Mouse (Mus musculus) fat pad, adult 2 months (tissue): ENCODE results near the gene Ttyh2.

Experiments
- DNase-seq: peaks from one replicate; pipeline ENCODE4 v3.0.0-alpha.2; 2011; ENCODE audit warnings: low read depth, low spot score; ENCODE audit errors: extremely low read depth

Gene Ttyh2

DNA sequence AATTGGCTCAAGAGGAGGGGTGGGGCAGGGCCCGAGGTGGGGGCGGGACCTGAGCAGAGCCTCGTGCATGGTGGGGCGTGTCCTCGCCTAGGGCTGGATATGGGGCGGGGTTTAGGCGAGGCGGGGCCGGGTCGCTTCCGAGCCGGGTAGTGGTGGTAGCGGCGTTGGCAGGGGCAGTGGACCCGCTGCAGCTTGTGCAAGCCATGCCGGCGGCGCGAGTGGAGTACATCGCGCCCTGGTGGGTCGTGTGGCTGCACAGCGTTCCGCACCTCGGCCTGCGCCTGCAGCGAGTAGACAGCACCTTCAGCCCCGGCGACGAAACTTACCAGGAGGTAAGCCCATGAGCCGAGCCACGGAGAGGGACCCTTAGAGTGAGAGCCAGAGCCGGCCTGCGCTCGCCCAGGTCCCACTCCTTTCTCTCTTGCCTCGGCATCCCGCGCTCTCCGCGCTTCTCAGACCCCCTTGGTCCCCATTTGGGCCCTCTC lies at the start of gene Ttyh2:
TSS of gene Ttyh2 (plus strand) at position 91 of the 485 bp plus-strand sequence.
- DNase-seq: no peak

DNA sequence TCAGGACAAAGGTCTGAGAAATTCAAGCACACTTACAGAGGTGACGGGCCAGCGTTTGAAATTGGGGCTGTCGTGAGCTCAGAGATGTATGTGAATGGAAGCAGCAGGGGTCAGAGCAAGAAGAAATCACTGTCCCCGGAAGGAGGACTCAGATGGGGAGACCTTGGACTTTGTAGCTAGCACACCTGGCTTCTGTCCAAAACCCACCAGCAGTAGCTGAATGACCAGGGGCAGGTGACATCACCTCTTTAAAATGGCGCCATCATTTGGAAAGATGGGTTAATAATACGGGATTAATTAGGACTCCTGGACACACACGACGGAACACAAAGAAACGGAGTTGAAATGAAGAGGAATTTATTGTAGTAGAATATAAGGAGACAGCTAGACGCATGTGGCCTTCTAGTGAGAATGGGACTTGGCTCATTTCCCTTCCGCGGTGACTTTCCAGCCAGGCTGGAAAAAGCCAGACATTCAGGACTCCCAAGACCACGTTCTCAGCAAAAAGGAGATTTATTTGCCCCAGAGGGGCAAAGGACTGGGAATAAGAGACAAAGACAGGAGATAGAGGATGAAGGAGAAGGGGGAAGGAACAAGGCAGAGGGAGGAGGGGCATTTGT lies 49.0 kb upstream of the Ttyh2 start:
- DNase-seq: no peak

DNA sequence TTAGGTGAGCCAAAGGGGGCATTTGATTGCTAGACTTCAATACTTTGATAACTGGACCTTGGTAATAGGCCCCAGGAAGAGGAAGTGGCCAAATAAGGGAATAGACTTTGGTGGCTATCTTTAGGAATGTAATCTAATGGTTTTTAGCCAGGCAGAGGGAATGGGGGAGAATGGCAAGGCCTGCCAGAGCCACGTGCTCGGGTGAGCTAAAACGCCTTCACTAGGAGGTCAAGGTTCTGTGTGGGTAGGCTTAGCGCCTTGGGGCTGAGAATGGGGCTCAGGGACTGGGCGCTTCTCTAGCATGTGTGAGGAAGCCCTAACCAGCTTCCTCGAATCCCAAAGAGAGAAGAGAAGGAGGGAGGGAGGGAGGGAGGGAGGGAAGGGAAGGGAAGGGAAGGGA lies 48.2 kb upstream of the Ttyh2 start:
- no peak for DNase-seq

DNA sequence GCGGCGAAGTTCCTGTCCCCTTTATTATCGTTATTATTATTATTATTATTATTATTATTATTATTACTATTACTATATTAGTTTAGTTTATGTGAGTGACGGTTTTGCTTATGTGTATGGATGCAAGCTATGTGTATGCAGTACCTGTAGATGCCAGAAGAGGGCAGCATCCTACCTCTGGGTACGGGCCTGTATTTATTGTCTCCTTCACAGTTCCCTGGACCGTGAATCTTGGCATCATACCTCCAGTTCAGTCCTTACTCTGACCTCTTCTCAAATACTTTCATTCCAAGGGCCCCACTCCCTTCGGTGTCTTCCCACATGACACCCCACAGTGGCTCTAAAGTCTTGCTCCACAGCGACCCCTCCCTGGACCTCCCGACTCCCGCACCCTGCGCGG lies 47.2 kb upstream of the Ttyh2 start:
- no peak for DNase-seq

GRCm38 (mm10) chr11:114630044-114630443 lies 45.2 kb upstream of the Ttyh2 start:
- DNase-seq: no peak

DNA sequence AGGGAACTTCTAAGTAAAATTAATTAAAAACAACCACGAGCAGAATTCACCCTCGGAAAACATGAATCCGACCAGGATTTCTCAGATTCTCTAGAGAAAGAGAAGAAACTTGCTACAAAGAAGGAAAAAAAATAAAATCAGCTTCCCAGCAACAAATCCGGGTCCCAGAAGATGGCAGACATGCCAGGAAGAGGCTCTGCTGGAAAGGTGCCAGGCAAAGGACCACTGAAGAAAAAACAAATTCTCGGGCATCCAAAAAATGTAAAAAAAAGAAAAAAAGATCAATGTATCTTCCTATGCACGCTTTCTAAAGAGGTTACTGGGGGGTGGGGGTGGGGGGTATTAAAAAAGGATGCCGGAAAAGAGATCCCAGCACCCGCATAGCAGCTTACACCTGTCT lies 43.0 kb upstream of the Ttyh2 start:
- no peak for DNase-seq

DNA sequence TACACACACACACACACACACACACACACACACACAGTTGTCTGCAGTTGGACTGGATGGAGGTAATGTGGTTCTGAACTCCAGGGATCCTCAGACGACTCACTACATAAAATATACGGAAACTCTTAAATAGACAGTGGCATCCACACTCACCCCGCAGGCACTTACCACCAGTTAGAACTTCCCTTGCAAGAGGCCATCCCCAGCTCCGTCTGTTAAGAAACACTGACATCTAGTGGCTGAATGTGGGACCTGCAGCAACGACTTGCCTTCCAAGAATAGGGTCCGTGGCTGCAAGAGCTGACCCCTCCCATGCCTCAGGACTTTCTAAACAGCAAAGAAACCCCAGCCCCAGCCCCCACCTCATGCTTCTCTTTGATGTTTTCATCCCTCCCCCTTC lies 38.9 kb upstream of the Ttyh2 start:
- no peak for DNase-seq

DNA sequence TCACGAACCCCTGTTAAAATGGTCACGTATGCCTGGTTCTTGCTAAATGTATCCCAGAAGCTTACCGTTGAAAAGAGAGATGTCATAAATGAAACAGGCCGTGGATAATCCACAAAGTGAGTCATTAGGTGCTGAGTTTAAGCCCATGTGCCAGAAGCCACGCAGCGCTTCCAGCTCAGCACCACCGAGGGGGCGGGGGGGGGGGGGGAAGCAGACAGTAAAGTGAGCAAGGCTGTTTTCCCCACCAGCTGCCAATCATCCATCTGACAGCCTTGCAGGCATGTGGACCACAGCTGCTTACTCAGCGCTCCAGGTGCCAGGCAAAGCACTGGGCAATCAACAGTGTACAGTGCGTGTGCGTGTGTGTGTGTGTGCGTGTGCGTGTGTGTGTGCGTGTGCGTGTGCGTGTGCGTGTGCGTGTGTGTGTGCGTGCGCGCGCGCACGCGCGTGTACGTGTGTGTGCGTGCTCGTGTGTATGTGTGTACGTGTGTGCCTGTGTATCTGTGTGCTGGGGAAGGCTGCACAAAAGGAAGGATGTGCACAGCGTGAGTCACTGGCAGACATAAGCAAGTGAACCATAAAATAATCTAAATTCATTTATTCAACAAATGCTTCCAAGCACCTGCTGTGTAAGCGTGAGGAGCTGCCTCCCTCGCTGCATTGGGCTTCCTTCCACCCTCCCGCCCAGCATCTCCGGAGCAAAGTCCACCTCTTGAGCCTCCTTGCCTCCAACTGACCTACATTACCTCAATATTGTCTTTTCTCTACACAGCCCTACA lies 38.3 kb upstream of the Ttyh2 start:
- no peak for DNase-seq

- no peak for DNase-seq
Measured at GRCm38 (mm10) chr11:114638647-114639290, 36.5 kb upstream of the Ttyh2 start.

DNA sequence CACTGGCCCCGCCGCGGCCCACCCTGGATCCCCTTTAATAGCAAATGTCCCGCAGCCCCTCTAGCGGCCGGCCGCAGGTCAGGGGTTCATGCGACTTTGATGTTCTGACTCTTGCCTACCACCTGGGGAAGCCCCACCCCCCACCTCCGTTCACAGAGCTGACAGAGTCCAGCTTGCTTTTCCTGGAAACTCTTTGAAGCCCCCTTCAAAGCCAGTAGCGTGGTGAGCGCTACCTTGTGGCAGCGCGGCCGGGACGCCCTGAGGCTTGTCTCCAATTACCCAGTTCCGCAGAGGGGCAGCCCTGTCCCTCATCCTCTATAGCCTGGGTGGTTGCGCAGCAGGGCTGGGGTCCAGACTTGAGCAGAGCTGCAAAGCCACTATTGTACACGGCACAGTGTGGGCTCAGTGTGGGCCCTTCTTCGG lies 35.5 kb upstream of the Ttyh2 start:
- DNase-seq: no peak

DNA sequence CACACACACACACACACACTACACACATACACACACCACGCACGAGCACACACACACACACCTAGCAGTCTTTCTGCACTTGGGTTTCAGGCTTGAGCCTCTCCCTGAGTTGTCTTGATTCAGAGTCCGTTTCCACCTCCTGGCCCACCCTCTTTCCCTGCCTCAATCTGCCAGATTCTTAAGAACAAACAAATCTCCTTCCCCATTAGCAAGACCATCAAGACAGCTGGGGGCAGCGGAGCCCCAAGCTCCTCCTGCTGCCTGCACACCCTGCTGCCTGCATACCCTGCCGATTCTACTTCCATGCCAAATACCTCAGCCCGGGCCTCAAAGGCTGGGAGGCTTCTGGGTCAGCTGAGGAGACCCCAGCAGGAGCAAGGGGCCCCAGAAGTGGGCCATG lies 34.6 kb upstream of the Ttyh2 start:
- DNase-seq: no peak

GRCm38 (mm10) chr11:114641136-114641535 lies 34.1 kb upstream of the Ttyh2 start:
- DNase-seq: no peak

DNA sequence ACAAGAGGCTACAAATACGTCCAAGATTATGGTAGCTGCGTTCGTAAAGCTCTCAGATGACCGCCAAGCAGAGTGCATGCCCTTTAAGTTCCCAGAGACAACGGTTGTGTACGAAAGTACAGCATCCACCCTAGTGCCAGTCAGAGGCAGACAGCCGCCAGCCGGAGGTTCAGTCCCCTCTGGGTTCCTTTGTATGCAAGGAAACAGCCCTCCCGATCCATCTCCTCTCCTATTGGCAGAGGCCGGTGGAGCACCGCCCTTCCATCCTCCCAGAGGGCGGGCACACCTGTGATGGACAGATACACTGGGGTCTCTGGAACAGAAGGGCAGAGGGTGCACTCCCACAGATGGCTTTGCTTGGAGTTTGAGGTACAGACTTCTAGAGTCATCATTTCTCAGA lies 33.0 kb upstream of the Ttyh2 start:
- DNase-seq: no peak

GRCm38 (mm10) chr11:114642926-114643325 lies 32.3 kb upstream of the Ttyh2 start:
- no peak for DNase-seq

GRCm38 (mm10) chr11:114644122-114644521 lies 31.1 kb upstream of the Ttyh2 start:
- DNase-seq: no peak

- no peak for DNase-seq
Measured at GRCm38 (mm10) chr11:114649510-114649909, 25.7 kb upstream of the Ttyh2 start.

DNA sequence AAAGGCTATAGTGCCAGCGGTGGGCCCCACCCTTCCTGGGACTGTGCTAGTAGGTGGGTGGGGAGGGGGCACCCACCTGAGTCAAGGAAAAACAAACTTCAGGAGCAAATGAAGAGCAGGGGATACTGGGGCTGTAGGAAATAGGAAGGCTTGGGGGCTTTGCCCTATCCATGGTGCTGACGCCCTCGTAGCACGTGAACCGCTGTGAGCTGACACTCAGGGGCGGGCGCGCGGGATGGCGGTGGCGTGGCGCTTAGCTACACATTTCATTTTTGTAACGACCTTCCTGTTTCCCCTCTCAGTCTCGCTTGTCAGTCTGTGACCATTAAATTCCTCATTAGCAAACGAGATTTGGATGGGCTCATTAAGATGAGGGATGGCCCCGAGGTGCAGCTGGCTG lies 22.7 kb upstream of the Ttyh2 start:
- DNase-seq: no peak

DNA sequence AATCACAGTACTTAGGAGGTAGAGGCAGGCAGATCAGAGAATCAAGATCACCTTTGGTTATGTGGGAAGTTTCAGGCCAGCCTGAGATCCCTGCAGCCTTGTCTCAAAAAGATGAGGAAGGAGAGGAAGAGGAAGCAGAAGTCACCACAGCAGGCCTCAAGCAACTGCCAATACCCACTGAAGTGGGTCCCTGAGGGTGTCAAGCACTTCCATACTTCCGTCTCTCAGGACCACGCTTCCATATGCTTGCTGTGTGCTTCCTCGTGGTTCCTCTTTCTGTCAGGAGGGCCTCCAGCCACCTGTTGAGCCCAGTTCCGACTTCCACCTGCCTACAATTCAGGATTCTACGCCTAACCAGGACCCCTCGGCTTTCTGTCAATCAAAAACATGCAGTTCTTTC lies 21.6 kb upstream of the Ttyh2 start:
- no peak for DNase-seq

GRCm38 (mm10) chr11:114654552-114654951 lies 20.7 kb upstream of the Ttyh2 start:
- DNase-seq: no peak

DNA sequence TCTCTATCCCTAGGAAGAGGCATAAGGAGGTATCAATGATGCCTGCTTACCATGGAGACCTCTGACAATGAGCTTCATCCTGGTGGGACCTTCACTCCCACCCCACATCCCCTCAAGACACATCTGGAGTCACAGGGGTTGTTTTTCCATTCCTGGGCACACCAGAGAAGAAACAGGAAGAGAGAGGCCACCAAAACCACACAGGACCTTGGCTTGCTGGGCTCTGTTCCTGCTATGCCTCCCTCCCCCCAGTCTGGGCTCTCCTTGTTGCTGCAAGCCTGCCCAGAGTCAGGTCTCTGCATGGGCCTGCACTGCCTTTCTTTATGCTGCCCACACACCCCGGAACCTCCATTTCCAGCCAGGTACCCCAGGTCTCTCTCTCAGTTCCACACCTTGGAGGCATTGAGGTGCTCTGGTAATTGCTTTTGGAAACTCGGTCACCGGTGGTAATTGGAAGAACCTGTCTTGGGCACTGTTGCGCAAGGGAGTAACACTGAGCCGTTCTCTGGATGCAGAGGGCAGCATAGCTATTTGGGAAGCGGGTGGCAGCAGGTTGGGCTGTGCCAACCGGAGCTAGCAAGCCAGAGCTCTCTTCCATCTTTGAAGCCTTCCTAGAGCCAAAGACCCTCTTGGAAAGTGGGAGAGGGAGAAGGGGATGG lies 19.8 kb upstream of the Ttyh2 start:
- peak; percentile 93 for DNase-seq

- no peak for DNase-seq
Measured at GRCm38 (mm10) chr11:114656994-114657644, 18.1 kb upstream of the Ttyh2 start.
